Mouse (Mus musculus) lung, postnatal 4 days (tissue): ENCODE measurements around the gene Glb1.
"Not testable (repeated sequence)": the region's sequence is repeated elsewhere in the genome, so short reads cannot be mapped to it uniquely, and the experiment has no call there.

Experiments used
- DNase-seq, 2 experiments: peaks; one replicate each; pipeline ENCODE4 v3.0.0; 2021

Glb1 gene

DNA sequence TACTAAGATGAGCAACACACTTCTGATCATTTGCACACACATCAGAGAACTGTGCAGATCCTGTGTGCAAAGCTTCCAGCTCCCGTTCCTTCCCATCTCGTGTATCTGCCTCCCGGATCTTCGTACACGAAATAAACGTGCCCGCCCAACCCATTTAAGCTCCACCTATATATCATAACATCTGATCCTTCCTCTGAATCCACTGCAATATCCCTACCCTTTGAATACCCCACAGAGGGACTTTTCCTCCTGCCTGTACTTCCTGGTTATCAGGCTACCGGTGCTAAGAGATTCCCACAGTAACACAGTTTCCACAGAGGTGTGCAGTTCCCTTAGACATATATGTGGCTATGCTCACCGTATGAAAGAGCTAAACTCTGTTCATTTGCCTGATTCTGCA lies 103.9 kb downstream of the Glb1 start, which contains the start of gene Ccr4:
Ccr4 (minus strand) TSS at position 101 of the 400 bp plus-strand sequence.
- DNase-seq, result no peak

DNA sequence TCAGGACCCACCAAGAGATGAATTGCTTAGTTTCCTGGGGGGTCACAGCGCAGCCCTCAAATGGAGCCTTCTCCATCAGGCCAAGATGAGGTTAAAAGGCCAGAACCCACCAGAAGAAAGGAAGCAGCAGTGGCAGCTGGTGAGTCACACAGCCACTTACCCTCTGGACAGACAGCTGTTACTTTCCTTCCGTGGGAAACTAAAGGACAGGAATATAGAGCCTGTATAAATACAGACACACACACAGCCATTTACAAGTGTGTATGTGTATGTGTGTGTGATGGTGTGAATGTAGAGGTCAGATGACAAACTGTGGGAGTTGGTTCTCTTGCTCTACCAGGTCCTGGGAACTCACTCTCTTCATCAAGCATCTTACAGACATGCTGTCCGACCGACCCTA lies 105.7 kb downstream of the Glb1 start:
- peak in 1 of 2 experiments; percentile 29 for DNase-seq

DNA sequence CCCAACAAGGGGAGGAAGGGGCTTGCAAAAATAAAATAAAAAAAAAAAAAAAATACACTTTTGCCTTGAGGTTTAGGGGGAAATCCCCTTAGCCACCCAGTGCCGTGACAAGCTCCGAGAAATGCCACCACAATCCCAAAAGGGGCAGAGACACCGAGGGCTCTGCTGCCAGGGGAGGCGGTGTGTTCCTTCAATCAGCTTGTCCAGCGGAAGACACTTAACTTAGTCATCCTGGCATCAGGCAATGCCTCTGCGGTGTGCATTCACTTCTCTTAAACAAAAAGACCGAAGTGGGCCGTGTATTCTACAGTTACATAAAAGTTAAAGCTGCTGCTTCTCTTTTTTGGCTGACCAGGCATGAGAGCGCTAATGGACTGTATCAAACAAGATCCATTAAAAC lies 106.5 kb downstream of the Glb1 start:
- DNase-seq, result no peak

DNA sequence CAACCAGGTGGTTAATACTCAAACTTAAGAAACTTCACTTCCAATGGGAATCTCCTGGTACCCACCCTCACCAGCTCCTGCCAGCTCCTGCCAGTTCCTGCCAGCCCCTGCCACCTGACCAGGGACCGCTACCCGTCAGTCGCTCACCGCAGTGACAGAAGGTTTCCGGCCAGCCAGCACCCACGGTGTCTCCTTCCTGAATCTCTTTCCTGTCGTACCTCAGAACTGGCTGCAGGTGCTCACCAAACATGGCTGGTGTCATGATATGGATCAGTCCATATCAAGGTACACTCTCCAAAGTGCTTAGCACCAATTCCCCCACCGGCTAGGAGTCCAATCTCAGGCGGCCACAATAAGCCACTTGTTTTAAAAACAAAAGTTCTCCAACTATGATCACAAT lies 108.9 kb downstream of the Glb1 start:
- DNase-seq, result no peak

DNA sequence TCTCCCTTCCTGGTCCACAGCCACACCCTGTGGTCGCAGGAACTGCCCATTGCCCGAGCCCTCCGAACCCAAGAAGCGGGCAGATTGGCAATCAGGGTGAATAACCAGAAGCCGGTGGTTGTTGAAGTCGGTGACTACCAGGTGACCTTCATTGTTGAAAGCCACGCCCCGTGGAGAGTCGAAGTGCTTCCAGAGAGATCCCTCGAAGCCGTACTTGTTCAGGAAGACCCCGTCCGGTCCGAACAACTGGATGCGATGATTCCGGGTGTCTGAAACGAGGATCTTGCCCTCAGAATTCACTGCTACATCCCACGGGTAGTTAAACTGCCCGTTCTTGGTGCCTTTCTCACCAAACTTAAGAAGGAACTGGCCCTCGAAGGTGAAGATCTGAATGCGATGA lies 112.0 kb downstream of the Glb1 start:
- DNase-seq, result no peak

DNA sequence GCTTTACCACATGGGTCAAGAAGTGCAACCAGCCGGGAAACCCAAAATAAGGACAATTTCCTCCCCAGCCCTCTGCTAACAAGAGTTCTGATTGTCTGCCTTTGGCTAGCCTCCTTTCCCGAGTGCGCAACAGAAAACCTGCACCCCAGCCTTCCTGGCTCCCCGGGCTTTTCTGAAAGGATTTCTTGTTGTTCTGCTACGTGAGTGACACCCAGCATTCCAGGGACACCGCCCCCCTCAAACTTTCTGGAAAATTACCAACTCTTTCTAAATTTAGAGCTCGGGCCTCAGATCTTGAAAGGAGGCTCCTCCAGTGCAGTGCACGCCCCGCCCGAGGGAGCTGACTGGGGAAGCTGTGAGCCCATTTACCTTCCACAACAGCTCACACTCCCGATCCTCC lies 114.5 kb downstream of the Glb1 start, which contains the start of gene C130032M10Rik:
C130032M10Rik (plus strand) TSS at position 334 of the 400 bp plus-strand sequence.
- no peak for DNase-seq

DNA sequence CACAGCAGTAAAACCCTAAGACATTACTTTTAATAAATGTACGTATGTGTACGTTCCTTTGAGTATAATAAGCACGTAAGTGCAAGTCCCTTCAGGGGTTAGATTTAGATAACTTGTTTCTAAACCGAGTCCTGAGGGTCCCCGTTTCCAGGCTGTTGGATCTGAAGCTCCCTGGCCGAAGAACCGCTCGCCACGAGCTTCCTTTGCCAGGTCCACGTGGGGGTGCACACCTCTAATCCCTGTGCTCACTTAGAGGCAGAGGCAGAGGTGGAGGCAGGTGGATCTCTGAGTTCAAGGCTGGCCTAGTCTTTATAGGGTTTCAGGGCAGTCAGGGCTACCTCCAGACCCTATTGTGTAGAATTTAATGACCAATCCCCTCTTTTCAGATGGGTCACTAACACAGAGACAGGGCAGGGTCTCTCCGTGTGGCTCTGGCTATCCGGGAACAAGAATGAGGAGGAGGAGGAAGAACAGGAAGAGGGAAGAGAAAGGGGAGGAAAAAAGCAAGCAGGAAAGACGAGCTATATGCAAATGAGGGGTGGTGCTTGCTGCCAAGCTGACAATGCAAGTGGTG lies 117.1 kb downstream of the Glb1 start:
- DNase-seq, result no peak

DNA sequence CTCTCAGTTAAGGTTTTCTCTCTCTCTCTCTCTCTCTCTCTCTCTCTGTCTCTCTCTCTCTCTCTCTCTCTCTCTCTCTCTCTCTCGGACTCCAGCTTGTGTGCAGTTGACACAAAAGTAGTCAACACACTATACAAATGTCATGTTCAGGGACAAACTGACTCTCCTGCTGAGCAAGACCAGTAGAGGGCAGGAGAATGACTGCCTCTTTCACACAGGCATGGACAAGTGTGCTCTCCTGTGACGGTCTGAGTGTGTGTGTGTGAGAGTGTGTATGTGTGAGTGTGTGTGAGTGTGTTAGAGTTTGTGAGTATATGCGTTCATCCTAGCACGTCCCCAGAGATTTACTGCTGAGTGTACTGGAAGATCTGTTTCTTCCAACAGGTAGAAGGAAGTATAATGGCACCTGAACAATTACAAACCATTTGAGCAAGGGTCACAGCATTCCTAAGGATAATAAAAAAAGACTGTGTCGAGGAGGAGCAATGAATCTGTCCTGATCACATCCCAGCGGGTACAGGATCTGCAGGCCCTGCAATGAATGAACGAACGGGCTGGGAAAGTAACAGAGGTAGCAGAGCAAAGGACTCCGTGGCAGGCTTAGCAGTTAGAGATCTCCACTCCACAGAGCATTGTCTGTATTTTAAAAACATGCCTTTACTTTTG lies 118.1 kb downstream of the Glb1 start:
- DNase-seq, result no peak

DNA sequence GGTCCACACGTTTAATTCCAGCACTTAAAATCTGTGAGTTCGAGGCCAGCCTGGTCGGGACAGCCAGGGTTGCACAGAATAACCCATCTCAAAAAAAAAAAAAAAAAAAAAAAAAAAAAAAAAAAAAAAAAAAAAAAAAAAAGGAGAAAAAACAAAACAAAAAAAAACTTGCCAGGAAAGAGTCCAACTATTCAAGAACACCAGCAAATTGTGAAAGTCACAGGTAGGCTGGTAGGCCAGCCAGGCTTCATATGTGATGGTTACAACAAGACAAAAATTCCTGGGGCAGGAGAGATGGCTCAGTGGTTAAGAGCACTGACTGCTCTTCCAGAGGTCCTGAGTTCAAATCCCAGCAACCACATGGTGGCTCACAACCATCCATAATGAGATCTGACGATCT lies 119.7 kb downstream of the Glb1 start:
- DNase-seq, result not testable (repeated sequence)

DNA sequence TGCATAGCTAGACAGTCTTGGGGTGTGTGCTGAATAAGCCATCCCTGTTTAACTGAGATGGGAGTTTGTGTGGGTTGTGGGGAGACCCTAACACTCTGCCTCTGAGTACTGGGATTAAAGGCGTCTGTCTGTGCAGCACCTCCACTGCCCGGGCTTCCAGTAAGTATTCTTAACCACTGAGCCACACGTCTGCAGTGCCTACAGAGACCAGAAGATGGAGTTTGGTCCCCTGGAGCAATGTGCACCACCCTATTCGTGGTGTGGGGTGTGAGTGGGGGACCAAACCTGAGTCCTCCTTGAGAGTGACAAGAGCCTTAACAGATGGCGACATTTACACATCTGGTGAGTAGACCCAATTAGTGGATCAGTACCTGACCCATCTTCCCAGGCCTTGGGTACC lies 121.2 kb downstream of the Glb1 start:
- DNase-seq, result no peak

DNA sequence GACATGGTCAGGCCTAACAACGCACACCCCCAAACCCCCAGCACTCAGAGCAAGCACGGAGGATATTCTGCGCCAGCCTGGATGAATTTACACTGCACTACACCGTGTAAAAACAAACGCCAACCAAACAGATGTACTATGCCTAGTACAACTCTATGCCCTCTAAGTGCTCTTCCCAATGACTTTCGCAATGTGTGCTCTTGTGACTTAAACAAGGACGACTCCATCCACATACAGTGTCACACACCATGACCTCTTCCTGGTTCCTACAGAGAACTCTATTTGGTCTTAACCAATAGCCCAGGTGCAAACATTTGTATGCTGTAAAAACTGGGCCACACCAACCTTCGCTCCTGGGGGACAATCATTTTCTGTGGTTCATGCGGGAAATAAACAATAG lies 121.6 kb downstream of the Glb1 start:
- DNase-seq, result no peak
